Mouse (Mus musculus): Measurements from ENCODE around the gene Gm3043. TPM values are rescaled to one million over a fixed set of nuclear protein-coding genes. Genes with fewer than 3 reads are reported as not detected.
"Not testable (repeated sequence)": the region's sequence is repeated elsewhere in the genome, so short reads cannot be mapped to it uniquely, and the experiment has no call there.

Gm3043 gene
- not detected in 2 replicates for polyA plus RNA-seq (2012; rRNA removed)

GRCm38 (mm10) chr14:3688483-3688882 is at the start of gene Gm3043:
TSS of gene Gm3043 (plus strand) at chr14:3688783.
- H3K4me1 ChIP-seq (ENCODE audit: control insufficient read depth, insufficient read depth, low read length); H3K27me3 ChIP-seq (replicated peaks; ENCODE audit: control insufficient read depth, insufficient read depth, low read length); H3K36me3 ChIP-seq (ENCODE audit: control insufficient read depth, insufficient read depth, low read length); H3K4me3 ChIP-seq (ENCODE audit: insufficient read depth, low read depth, low read length); DNase-seq; H3K27ac ChIP-seq (ENCODE audit: insufficient read depth, low read depth, low read length): not testable (repeated sequence)
- WGBS = no CpG with 5 or more reads among the region's 3 CpGs

DNA sequence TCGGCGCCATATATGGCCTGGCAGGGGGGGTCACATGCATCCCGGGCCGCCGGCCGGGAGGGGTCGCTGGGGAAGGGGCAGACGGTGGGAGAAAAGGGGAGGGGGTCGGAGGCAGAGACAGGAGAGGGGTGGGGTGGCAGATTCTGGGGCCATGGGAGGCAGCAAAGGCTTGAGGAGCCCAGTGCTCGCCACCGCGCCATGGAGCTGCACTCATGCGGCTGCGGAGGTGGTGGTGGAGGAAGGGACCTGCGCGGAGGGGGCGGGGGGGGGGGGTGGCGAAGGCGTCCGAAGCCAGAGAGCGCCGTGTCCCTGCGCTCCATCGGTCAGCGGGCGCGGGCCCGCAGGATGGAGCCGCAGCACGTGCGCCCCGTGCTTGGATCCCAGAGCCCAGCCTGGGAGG is 36.9 kb upstream of the Gm3043 start, which contains the start of gene Gm3020:
TSS of gene Gm3020 (plus strand) at position 301 of the 400 bp plus-strand sequence.
- not testable (repeated sequence) for H3K36me3 ChIP-seq (ENCODE audit: control insufficient read depth, insufficient read depth, low read length); H3K4me1 ChIP-seq (ENCODE audit: control insufficient read depth, insufficient read depth, low read length); H3K27me3 ChIP-seq (replicated peaks; ENCODE audit: control insufficient read depth, insufficient read depth, low read length); DNase-seq; H3K27ac ChIP-seq (ENCODE audit: insufficient read depth, low read depth, low read length); H3K4me3 ChIP-seq (ENCODE audit: insufficient read depth, low read depth, low read length)
- no CpG with 5 or more reads among the region's 32 CpGs for WGBS

Other genes with a start within 250 kb of the Gm3043 start
- gene Gm10408, start 239.4 kb upstream of the Gm3043 start, polyA plus RNA-seq (2012; rRNA removed) = not detected in 2 replicates
- not detected in 2 replicates for gene Gm3012, start 54.3 kb upstream of the Gm3043 start, polyA plus RNA-seq (2012; rRNA removed)
- gene Gm3020, start 36.8 kb upstream of the Gm3043 start, polyA plus RNA-seq (2012; rRNA removed) = not detected in 2 replicates
- gene Gm3002, start 121.3 kb downstream of the Gm3043 start, polyA plus RNA-seq (2012; rRNA removed) = not detected in 2 replicates
- not detected in 2 replicates for gene Gm3033, start 157.5 kb downstream of the Gm3043 start, polyA plus RNA-seq (2012; rRNA removed)
- not detected in 2 replicates for gene Gm2916, start 195.4 kb downstream of the Gm3043 start, polyA plus RNA-seq (2012; rRNA removed)
- gene Gm3029, start 243.0 kb downstream of the Gm3043 start, polyA plus RNA-seq (2012; rRNA removed) = not detected in 2 replicates